Mouse (Mus musculus): ENCODE results near the gene Ebf4.

- no peak for TF ChIP-seq CTCF (IDR thresholded peaks at IDR 0.05; ENCODE audit: extremely low read depth, insufficient read length, insufficient replicate concordance, low read depth, low read length)
- no peak for TF ChIP-seq POLR2A (IDR thresholded peaks at IDR 0.05; ENCODE audit: low read depth, low read length)
Measured at GRCm38 (mm10) chr2:130365211-130366094, 70.5 kb downstream of the Ebf4 start.
